Mouse (Mus musculus): Measurements from ENCODE around the gene B4galnt1. TPM values are rescaled to one million over a fixed set of nuclear protein-coding genes. Genes with fewer than 3 reads are reported as not detected.

Gene B4galnt1
- polyA plus RNA-seq, 1 experiment = 81.2 TPM

DNA sequence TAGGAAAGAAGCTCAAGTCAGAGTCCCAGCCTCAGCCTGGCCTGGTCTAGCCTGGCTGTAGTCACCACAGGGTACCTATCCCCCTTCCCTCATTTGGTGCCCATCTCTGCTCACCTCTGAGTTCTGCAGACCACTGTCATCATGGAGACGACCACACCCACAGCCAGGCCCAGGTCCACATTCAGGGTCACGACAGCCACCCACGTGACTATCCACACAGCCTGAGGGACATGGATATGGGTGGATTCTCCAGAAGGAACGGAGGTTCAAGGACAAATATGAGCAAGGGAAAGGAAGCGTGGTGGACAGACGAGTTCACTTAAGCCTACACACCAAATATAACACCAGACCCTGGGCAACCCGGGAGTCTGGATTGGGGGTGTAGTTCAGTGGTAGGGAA lies 9.1 kb downstream of the B4galnt1 start:
- WGBS = 79% methylated on average over 7 of the region's 7 CpGs
- peaks cover 8% of the 10 kb centered on the region; the same call in 1 of the 2 replicates for H3K4me1 ChIP-seq (ENCODE audit: control insufficient read depth, insufficient read depth, low read length)
- TF ChIP-seq POLR2A (IDR thresholded peaks at IDR 0.05; ENCODE audit: borderline replicate concordance, extremely low read depth, low read depth, low read length) = no peak
- TF ChIP-seq CTCF (IDR thresholded peaks at IDR 0.05; ENCODE audit: insufficient read depth, low read length) = no peak

DNA sequence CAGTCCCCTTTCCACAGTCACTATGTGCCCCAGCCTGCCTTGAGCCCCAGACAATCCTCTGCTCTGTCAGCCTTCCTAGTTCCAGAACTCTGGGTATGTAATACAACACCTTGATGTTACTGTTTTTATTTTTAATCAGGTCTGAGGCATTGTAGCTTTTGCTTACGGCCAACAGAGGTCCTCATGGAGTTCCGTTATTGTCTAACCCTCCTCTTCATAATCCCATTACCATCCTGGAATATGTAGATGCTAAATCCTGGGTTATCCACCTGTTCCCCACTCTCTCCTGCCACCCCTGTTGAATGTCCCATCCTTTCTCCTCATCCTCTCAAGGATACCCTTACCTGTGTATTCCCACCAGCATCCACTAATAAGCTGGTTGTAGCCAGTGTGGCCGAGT lies 11.2 kb downstream of the B4galnt1 start:
- DNase-seq = no peak
- H3K4me3 ChIP-seq (replicated peaks; ENCODE audit: extremely low read depth, low read depth, low read length) = no peak overlapping the region
- TF ChIP-seq CTCF (IDR thresholded peaks at IDR 0.05; ENCODE audit: insufficient read depth, low read length) = no peak
- TF ChIP-seq POLR2A (IDR thresholded peaks at IDR 0.05; ENCODE audit: borderline replicate concordance, extremely low read depth, low read depth, low read length) = no peak
- peaks cover 3% of the 10 kb centered on the region; the same call in 1 of the 2 replicates for H3K4me1 ChIP-seq (ENCODE audit: control insufficient read depth, insufficient read depth, low read length)
- WGBS = 36% methylated on average over 3 of the region's 3 CpGs

More for the DNA sequence above, 9.1 kb downstream of the B4galnt1 start:
- H3K4me3 ChIP-seq (replicated peaks; ENCODE audit: extremely low read depth, low read depth, low read length) = no peak overlapping the region
- DNase-seq = no peak

DNA sequence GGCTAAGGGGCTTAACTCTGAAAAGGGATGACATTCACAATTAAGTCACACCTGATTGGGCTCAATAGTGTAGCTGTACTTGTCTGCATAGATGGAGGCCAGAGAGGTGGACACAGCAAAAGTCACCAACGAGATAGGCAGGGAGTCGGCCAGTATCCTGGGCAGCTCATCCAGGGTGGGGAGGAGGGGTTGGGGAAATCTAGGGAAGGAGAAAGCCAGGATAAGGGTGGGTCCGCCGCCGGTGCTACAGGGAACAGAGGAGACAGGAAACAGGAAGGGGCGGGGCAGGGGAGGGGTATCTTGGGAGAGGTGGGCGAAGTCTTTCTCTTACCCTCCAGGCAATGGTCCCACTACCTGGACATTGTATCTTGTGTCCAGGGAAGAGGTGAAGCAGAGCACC lies 11.7 kb downstream of the B4galnt1 start:
- Histone ChIP-seq H3K4me3 (replicated peaks; ENCODE audit: extremely low read depth, low read depth, low read length) (no peak overlapping the region), H3K4me1 (ENCODE audit: control insufficient read depth, insufficient read depth, low read length) (peaks cover 3% of the 10 kb centered on the region; the same call in 1 of the 2 replicates)
- 4% methylated on average over 7 of the region's 7 CpGs for WGBS
- no peak for DNase-seq
- TF ChIP-seq CTCF (IDR thresholded peaks at IDR 0.05; ENCODE audit: insufficient read depth, low read length) (no peak), POLR2A (IDR thresholded peaks at IDR 0.05; ENCODE audit: borderline replicate concordance, extremely low read depth, low read depth, low read length) (no peak)

DNA sequence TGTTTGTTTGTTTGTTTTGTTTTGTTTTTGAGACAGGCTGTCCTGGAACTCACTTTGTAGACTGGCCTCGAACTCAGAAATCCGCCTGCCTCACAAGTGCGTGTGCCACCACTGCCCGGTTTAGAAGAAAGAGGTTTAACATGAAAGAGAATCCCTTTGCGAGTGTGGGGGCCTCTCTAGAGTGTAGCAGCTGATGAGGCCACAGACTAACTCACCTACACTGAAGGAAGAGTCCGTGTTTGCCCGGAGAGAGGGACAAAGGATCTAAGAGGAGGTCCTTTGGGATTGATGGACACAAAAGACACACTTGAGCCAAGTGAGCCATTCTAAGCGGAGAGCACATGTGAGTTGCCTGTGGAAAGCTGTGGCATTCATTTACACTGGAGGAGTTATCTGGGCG lies 12.2 kb downstream of the B4galnt1 start:
- WGBS = 24% methylated on average over 9 of the region's 9 CpGs
- DNase-seq = no peak
- no peak overlapping the region for H3K4me3 ChIP-seq (replicated peaks; ENCODE audit: extremely low read depth, low read depth, low read length)
- H3K4me1 ChIP-seq (ENCODE audit: control insufficient read depth, insufficient read depth, low read length) = peaks cover 3% of the 10 kb centered on the region; the same call in 1 of the 2 replicates
- no peak for TF ChIP-seq CTCF (IDR thresholded peaks at IDR 0.05; ENCODE audit: insufficient read depth, low read length)
- no peak for TF ChIP-seq POLR2A (IDR thresholded peaks at IDR 0.05; ENCODE audit: borderline replicate concordance, extremely low read depth, low read depth, low read length)

DNA sequence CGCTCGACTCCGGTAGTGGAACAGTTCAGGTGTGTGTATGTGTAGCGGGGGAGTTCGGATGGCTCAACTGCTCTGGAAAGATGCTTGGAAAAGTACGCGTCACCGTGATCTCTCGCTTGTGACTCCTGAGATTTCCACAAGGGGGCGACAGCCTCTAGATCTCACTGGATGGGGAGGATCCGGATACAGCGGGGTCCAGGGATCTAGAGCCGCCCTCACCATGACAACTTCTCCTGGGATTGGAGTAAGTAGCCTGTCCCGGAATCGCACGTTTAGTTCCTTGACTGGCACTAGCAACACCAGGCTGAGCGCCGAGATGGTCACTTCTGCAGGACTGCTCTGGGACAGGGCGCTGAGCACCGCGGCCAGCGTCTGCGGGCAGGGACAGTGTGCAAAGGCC lies 12.7 kb downstream of the B4galnt1 start:
- Histone ChIP-seq H3K4me3 (replicated peaks; ENCODE audit: extremely low read depth, low read depth, low read length) (peak overlapping the region; percentile 56), H3K4me1 (ENCODE audit: control insufficient read depth, insufficient read depth, low read length) (peaks cover 3% of the 10 kb centered on the region; the same call in 1 of the 2 replicates)
- 2% methylated on average over 23 of the region's 23 CpGs for WGBS
- DNase-seq = peak; percentile 73
- TF ChIP-seq CTCF (IDR thresholded peaks at IDR 0.05; ENCODE audit: insufficient read depth, low read length) (peak; percentile 82), POLR2A (IDR thresholded peaks at IDR 0.05; ENCODE audit: borderline replicate concordance, extremely low read depth, low read depth, low read length) (no peak)

DNA sequence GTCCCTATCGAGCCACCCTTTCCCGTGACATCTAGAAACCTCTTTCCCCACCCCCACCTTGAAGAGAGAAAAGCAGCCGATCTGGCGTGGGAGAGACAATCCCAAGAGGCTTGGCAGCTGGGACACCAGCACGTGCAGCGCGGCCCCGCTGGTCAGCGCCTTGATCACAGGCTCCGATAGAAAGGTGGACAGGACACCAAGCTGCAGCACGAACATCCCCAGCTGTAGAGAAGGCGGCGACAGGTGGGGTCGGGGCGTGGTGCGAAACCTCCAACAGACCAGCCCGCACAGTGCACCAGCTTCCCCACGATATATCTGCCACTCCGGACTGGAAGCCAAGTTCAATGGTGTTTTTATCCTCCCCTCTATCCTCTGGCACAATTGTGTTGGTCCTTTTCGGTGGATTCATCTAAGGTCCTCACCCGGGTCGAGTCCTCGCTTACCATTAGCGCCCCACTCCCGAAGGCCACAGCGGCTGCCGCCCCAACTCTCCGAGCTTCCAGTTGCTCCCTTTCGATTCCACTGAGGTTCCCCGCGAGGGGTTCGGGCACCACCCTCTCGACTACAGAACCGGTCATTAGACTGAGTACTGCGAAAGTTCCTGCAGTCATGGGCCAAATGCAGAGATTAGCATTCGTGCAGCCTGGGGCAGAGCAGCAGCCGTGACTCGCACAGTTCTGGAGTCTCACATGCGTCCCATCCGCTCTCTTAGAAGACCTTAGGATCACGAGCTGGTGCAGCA lies 13.4 kb downstream of the B4galnt1 start:
- 11% methylated on average over 41 of the region's 41 CpGs for WGBS
- DNase-seq = no peak
- TF ChIP-seq POLR2A (IDR thresholded peaks at IDR 0.05; ENCODE audit: borderline replicate concordance, extremely low read depth, low read depth, low read length) (no peak), CTCF (IDR thresholded peaks at IDR 0.05; ENCODE audit: insufficient read depth, low read length) (no peak)
- Histone ChIP-seq H3K4me3 (replicated peaks; ENCODE audit: extremely low read depth, low read depth, low read length) (no peak overlapping the region), H3K4me1 (ENCODE audit: control insufficient read depth, insufficient read depth, low read length) (peaks cover 3% of the 10 kb centered on the region; the same call in 1 of the 2 replicates)

DNA sequence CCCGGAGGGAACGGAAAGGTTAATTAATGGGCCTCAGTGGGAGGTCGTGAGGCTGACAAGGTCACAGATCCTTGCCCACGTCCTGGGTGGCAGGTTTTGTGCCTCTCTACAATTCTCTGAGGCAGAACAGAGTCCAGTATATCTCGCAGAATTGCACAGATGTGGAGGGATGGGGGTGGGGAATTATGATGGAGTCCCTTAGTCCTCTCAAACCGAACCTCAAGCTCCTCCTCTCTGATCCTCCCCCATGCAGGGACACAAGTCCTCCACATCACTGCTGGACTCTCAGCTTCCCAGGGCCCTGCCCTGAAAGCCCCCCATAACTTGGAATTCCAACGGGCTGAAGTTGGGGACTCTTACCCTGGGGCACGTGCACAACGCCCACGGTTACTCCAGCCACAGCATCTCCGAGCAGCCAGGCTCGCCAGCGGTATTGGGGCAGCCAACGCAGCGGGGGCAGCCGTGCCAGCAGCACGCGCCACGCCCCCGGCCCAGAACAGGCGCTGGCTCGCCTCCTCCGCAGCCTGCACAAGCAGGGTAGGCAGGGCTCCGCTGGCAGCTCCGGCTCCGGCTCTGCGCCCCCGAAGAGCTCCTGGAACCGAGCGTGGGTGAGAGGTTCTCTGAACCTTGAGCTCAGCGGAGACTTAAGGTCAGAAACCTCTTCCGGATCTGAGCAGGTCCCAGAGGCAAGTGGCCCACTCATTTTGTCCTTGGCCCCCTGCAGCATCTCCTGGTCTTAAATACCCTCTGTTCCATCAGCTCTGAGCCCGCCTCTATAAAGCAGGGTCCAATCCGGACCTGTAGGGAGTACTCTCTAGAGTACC lies 15.1 kb downstream of the B4galnt1 start, which contains the start of gene Slc26a10:
Slc26a10 (minus strand) TSS at position 775 of the 824 bp plus-strand sequence.
- no peak for DNase-seq
- H3K4me3 ChIP-seq (replicated peaks; ENCODE audit: extremely low read depth, low read depth, low read length) = peak within 1 kb of the TSS; percentile 6
- TF ChIP-seq CTCF (IDR thresholded peaks at IDR 0.05; ENCODE audit: insufficient read depth, low read length) = no peak
- TF ChIP-seq POLR2A (IDR thresholded peaks at IDR 0.05; ENCODE audit: borderline replicate concordance, extremely low read depth, low read depth, low read length) = no peak
- 6% methylated on average over 34 of the region's 34 CpGs for WGBS
- H3K4me1 ChIP-seq (ENCODE audit: control insufficient read depth, insufficient read depth, low read length) = peaks cover 3% of the 10 kb centered on the region; the same call in 1 of the 2 replicates

DNA sequence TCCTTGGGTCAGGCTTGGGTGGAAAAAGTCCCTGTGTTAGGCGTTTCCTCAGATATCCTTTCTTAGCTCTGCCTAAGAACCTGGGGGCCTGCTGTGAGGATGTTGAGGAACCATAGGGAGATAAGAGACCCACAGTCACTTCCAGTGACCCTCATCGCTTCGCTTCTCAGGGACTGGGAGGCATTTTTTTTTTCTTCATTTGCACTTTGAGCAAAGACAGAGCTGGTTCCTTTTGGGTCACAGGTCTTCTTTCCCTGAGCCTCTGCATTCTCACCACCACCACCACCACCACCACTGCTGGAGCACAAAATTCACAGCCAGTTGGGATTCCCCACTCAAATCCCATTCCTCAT lies 15.6 kb downstream of the B4galnt1 start:
- TF ChIP-seq CTCF (IDR thresholded peaks at IDR 0.05; ENCODE audit: insufficient read depth, low read length) (no peak), POLR2A (IDR thresholded peaks at IDR 0.05; ENCODE audit: borderline replicate concordance, extremely low read depth, low read depth, low read length) (no peak)
- H3K4me3 ChIP-seq (replicated peaks; ENCODE audit: extremely low read depth, low read depth, low read length) = no peak overlapping the region
- peaks cover 3% of the 10 kb centered on the region; the same call in 1 of the 2 replicates for H3K4me1 ChIP-seq (ENCODE audit: control insufficient read depth, insufficient read depth, low read length)

DNA sequence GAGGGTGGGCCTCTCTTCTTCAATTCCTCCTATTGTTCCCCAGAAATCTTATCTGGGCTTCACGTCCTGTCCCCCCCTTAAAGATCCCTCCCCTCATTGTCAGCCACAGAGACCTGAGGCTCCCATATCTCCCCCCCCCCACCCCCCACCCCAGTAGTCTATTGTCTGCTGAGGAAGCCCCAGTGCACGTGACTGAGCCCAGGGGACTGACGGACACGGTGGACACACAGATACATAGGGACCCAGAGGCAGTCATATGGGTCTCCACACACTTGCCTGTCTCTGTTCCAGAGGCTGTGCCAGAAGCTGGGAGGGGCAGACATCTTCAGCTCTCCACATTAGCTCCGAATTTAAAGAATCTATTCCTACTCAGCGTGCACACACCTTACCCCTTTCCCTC lies 16.5 kb downstream of the B4galnt1 start:
- no peak for TF ChIP-seq CTCF (IDR thresholded peaks at IDR 0.05; ENCODE audit: insufficient read depth, low read length)
- TF ChIP-seq POLR2A (IDR thresholded peaks at IDR 0.05; ENCODE audit: borderline replicate concordance, extremely low read depth, low read depth, low read length) = peak; percentile 44; the same call in 1 of the 2 replicates
- Histone ChIP-seq H3K4me3 (replicated peaks; ENCODE audit: extremely low read depth, low read depth, low read length) (peak overlapping the region; percentile 40), H3K4me1 (ENCODE audit: control insufficient read depth, insufficient read depth, low read length) (peaks cover 3% of the 10 kb centered on the region; the same call in 1 of the 2 replicates)
- DNase-seq = no peak
- 47% methylated on average over 6 of the region's 6 CpGs for WGBS

More for the DNA sequence above, 15.6 kb downstream of the B4galnt1 start:
- no peak for DNase-seq
- 48% methylated on average over 3 of the region's 3 CpGs for WGBS
